Mouse (Mus musculus) lung, postnatal 0 days (tissue): ENCODE data around the gene Gm29776.

Source experiments
- CTCF ChIP-seq: IDR thresholded peaks from 2 replicates; pipeline ENCODE4 v1.5.1; 2016; ENCODE audit warnings: antibody characterized with exemption, mild to moderate bottlenecking
- EP300 ChIP-seq: IDR thresholded peaks from 2 replicates; pipeline ENCODE4 v1.6.1; 2016; ENCODE audit warnings: antibody characterized with exemption, mild to moderate bottlenecking, control low read depth

DNA sequence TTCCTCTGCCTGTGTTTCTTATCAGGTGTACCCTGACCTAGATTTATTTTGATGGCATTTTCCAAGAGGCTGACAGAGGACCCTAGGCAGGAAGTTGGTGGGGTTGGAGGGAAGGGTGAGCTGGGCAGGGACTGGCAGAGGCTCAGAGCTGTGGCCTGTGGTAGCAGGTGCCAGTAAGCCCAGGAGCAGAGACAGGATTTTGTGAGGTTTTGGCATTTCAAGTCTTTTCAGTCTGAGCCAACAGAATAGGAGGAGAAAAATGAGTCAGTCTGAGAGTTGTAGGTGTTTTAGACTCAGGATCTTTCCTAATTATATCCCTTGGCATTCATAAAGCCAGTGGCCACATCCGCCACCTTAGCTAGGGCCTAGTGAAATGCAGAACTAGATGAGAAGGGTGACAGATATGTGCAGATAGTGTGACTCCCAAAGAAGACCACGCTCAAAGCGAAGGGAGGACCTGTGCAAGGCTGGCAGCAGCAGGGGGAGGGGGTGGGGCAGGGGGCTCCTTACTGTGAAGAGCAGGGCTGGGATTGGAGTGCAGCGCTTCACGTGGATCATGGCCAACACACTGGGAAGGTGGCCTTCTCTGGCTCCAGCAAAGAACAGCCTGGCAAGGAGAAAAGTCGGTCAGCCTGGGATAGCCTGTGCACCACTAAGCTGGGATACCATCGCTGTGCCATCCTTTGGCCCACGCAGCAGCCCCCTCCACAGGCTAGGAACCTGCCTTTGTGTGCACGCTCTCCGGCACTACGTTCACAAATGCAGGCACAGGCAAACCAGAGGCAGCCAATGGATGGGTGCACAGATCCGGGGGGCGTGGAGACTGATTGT lies 30.4 kb upstream of the Gm29776 start:
- TF ChIP-seq CTCF (no peak), EP300 (no peak)
